Mouse (Mus musculus) left cerebral cortex, adult 8-10 months (tissue): ENCODE results near the gene 4932438H23Rik. TPM values are rescaled to one million over a fixed set of nuclear protein-coding genes. Genes with fewer than 3 reads are reported as not detected.

Experiments
- DNase-seq, 2 experiments: peaks; one replicate each; pipeline ENCODE4 v3.0.0; 2022; ENCODE audit warnings: low spot score in 2 of 2
- total RNA-seq, 4 experiments: library from RNA; stranded (reverse); gene quantifications; 2 replicates each; pipeline ENCODE4 v1.2.4; 2022

4932438H23Rik gene
- total RNA-seq, 4 experiments from 2014 or later: 0.94 to 1.7 (median 1.2) TPM

- DNase-seq: peak in 1 of 2 experiments; percentile 18
These were observed 84.9 kb downstream of the 4932438H23Rik start for GRCm38 (mm10) chr16:91009942-91010529.

- no peak for DNase-seq
These were observed 89.9 kb downstream of the 4932438H23Rik start for GRCm38 (mm10) chr16:91004915-91005538.

Other genes starting within 250 kb of the 4932438H23Rik start
- gene Cfap298, start 160.0 kb downstream of the 4932438H23Rik start, total RNA-seq: 10 to 100 TPM; 45.4 to 50.4 (median 47.0) TPM
- 100 to 1,000 TPM; 312 to 360 (median 338) TPM for gene Synj1, start 83.8 kb downstream of the 4932438H23Rik start, total RNA-seq
- 10 to 100 TPM; 49.9 to 59.7 (median 53.9) TPM for gene Paxbp1, start 50.6 kb downstream of the 4932438H23Rik start, total RNA-seq
- gene Olig2, start 130.3 kb upstream of the 4932438H23Rik start, total RNA-seq: 10 to 100 TPM; 22.0 to 24.1 (median 22.8) TPM
- gene Olig1, start 174.7 kb upstream of the 4932438H23Rik start, total RNA-seq: 100 to 1,000 TPM in 1 of 4 experiments, 10 to 100 TPM in 3; 91.6 to 102 (median 92.5) TPM